Mouse (Mus musculus) adrenal gland, adult 2 months (tissue): ENCODE measurements around the gene Sdhd. TPM values are rescaled to one million over a fixed set of nuclear protein-coding genes. Genes with fewer than 3 reads are reported as not detected.
A peak's percentile ranks its signal among the peaks of the same experiment; 100 is the strongest.
"Not testable (repeated sequence)": the region's sequence is repeated elsewhere in the genome, so short reads cannot be mapped to it uniquely, and the experiment has no call there.

Experiments
- DNase-seq: peaks from one replicate; pipeline ENCODE4 v3.0.0; 2021
- long read RNA-seq: library from polyadenylated mRNA; stranded (forward); transcript quantifications from one replicate; pipeline ENCODE4 v2.0.0, GENCODE M21; 2021
- polyA plus RNA-seq: library from polyadenylated mRNA; depleted of rRNA; stranded (reverse); fragments of >200 nt; gene quantifications from 2 replicates; pipeline ENCODE4 v1.2.3, GENCODE M21; 2012; rRNA removed
- total RNA-seq, 2 experiments: library from RNA; stranded (reverse); gene quantifications; 2 replicates each; pipeline ENCODE4 v1.2.3; 2021

The Sdhd gene
- total RNA-seq (100 to 1,000 TPM; 249 to 334 TPM), polyA plus RNA-seq (248 and 267 TPM in 2 replicates)
- long read RNA-seq, transcript Sdhd-201 (4 exons, 1,231 nt) = major isoform, 272 of 293 reads
- long read RNA-seq, partial matches to known transcripts = 19 of 293 reads
- long read RNA-seq, other reads (novel, unspliced or antisense) = 2 of 293 reads

DNA sequence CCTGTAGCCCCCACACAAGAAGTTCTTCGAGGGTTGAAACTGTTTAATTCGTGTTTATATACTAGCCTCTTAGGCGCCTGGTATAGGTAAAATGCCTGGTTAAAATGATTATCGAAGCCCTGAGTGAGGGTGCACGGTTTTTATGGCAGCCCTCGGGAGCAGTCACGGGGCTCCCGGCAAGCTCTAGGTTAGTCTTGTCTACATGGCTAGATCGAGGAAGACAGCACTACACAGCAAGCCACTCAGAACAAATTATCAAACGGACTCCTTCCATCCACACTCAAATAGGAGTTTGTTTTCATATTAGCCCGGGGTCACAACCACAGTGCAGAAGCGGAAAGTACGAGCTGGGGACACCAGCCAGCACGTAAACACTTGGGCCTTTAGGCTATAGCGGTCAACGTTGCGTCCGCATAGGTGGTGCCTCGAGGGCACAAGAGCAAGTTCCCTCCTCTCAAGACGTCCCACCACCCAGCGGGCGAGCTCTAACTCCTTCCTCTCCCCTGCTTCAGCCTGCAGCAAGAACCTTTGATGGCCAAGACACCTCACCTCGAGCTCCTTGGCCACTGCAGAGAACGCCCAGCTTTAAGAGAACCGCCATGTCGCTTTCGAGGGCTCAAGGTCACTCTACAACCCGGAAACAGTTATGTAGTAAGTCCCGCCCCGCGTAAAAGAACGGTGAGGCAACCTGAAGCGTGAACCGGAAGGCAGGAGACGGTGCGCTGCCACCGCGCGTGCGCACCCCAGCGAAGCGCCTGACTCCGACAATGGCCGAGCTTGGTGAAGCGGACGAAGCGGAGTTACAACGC is at the start of gene Sdhd, which contains the start of gene Timm8b:
Gene Sdhd (minus strand): TSS at position 624 of the 809 bp plus-strand sequence.
Gene Timm8b (plus strand): TSS at position 722 of the 809 bp plus-strand sequence.
- DNase-seq = peak; percentile 95

DNA sequence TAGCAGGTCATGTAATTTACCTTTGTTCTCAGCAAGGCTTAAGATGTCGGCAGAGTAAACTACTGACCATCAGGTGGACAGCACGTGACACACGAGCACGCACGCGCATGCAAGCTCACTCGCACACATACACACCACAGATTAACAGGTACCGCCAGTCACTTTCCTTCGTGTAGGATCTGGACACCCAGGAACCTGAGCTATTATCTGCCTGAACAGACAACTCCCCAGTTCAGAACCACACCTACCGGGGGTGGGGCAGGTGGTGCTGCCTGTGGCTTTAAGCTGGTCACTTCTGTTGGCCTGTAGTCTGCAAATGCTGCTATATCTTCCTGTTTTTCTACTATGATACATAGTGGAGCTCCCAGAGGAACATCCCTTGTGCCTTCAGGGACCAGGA is 46.9 kb upstream of the Sdhd start:
- no peak for DNase-seq

DNA sequence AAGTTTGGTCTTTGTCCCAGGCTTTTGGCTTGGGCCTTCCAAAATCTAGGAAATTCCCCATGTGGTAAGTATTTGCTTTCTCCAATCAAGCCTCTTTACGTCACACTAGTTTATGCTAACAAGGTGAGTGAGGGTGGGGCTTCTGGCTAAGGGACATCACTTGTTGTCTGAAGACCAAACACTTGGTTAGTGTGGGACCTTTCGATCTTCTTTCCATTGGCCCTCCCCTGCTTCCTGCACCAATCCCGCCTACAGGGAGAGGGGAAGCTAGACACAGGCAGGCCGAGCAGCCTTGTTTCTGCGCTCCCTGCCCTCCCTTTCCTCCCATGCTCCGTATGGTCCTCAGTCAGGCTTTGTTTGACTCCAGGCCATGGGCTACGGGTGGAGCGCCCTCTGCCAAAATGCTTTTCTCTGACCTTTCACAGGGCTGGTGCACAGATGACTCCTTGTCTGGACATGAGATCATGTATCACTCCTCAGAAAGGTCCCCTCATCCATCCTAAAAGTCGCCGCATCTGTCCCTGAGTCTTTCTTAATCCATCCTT is 43.3 kb upstream of the Sdhd start:
- no peak for DNase-seq

DNA sequence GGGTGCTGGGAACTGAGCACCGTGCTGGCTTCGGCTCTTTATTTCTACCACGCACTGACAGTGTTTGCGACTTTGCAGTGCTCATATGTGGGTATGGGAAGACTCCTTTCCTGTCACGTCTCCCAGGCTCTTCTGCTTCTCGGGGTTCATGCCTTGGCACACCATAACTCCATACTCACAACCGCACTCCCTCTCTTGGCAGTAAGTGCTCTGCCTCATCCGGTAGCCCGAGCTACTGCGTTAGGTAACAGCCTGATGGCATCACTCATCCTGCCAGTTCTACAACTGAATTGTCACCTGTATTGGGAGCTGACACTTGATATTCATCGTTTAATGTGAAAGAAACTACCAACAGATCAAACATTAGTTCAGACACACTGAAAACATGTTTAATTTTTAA is 30.7 kb upstream of the Sdhd start:
- no peak for DNase-seq

DNA sequence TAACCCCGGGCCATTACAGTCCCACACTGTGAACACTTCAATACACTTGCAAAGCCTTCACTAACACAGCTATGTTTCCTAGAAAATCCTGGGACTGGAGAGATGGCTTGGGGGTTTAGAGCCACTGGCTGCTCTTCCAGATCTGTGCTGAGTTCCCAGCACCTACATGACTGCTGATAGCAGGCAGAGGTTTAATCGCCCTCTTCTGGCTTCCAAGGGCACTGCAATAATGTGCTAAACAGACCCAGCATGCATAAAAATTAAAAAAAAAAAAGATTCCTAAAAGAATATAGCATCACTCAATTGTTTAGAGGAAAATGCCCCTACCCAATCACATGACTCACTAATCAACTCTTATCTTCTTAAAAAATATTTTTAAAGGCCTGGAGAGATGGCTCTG is 29.4 kb upstream of the Sdhd start:
- DNase-seq = no peak

DNA sequence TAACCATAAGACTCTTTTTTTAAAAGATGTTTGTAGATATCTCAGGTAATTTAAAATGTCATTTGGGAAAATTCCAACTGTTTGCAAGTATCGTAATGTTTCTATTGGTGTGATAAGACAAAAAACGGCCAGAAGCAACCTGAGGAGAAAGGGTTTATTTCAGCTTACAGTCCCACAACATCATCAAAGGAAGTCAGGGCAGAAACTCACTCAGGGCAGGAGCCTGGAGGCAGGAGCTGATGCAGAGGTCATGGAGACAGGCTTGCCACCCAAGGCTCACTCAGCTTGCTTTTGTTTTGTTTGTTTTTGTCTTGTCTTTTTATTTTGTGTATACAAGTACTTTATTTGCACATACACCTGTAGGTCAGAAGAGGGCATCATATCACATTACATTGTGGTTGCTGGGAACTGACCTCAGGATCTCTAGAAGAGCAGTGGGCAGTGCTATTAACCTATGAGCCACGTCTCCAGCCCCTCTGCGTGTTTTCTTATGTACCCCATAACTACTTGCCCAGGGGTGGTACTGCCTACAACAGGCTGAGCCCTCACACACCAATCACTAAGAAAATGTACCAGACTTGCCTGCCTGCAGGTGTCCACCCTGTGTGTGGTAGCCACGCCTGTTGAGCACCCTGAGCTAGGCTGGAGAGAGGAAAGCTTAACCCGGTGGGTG is 28.5 kb upstream of the Sdhd start:
- no peak for DNase-seq

DNA sequence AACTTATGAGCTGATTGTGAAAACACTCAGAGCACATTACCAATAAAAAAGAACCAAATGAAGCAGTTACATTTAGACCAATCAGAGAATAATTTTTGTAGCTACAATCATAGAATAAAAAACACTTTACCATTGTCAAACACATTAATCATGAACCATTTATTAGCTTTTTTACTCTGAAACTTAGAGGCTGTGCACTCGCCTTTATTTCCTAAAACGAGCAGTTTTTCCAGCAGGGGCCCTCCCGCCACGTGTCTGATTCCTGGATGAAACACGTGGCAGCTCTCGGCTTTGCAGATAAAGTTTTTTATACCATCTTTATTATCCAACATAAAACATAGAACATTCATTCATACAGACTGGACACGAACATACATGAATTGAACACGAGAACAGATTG is 27.3 kb upstream of the Sdhd start:
- not testable (repeated sequence) for DNase-seq

DNA sequence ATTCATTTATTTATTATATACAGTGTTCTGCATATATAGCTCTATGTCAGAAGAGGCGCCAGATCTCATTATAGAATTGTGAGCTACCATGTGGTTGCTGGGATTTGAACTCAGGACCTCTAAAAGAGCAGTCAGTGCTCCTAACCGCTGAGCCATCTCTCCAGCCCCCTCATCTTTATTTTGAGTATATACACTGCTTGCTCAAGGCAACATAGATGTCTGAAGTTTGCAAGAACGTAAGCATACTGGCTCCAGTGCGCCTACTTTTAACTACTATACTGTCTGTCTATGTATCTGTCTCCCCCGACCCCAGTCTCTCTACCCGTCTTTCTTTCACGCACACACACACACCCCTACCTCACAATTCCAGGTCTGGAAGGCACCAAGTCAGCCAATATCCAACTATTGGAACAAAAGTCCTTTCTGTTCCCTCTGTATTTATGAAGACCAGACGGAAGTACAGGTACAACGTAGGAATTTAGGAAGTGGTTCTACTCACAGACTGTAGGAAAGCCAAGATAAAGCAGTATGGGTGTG is 14.2 kb upstream of the Sdhd start:
- no peak for DNase-seq

DNA sequence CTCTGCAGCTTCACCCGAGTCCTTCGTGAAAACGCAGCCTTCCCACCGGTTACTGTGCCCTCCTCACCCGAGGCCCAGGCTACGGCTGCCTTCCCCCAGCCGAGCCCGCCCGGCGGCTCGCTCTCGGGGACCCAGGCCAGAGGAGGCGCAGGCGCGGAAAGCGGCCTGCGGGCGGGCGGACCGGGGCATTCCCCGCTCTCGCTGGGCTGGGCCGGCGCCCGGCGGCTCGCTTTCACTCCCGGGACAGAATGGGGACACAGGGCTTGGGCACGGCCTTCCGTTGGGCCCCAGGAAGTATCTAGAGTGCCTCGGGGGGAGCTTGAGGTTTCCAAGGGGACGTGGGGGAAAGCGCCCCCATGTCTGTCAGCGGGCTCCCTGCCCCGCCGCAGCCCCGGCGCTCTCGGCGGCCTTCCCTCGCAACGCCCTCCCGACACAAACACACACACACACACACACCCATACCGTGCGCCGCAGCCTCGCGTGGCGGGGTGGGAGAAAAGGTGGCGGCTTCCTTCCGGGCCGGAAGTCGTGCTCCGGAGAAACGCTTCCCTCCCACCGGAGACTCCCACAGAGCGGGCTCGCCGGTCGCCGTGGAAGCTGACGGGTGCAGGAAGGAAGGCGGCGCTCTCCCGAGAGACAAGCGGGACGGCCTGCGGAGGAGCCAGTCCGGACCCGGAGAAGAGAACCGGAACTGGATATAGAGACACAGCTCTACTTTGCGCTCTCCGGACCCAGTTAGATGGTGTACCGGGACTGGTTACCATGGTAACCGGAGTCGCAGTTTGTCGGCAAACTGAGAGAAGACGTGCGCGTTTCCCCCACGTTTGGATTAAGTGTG is 13.4 kb upstream of the Sdhd start, which contains the start of the genes Pih1d2 and Nkapd1:
Gene Pih1d2 (plus strand): TSS at position 556 of the 838 bp plus-strand sequence.
Gene Nkapd1 (minus strand): TSS at position 699 of the 838 bp plus-strand sequence.
- DNase-seq = peak; percentile 94

DNA sequence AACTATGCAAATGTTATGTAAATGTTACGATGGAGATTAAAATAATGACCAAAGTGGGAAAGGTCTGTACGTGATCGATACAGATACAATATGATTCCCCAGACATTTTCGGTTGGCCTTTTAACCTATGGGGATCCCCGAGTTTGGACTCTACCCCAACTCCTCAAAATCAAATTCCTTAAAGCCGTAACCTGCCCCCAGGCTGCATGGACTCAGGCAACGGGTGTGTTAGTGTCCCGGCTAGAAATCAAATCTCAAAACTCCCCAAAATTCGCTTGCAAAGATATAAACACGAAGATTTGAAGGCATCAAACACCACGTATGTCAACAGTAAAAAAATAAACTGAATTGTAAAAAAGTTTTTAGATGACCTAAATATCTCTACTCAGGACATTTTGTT is 12.5 kb upstream of the Sdhd start:
- DNase-seq = no peak

DNA sequence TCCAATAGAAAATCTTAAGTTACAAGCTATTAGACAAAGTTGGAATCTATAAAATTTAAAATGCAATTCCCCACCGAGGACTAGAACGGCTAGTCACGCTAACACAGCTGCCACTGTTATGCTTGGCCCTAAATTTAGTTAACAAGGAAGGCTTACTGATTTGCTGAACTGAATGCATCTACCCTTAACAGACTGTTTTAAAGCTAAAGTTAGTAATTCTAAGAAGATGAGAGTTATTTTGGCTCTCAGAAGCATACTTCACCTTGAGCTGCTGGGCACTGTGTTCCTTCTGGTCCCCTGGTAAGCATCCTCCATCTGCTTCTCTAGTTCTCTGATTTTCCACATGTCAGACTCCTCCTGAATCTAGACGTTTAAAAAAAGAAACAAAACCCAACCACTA is 8.5 kb upstream of the Sdhd start:
- DNase-seq = no peak

DNA sequence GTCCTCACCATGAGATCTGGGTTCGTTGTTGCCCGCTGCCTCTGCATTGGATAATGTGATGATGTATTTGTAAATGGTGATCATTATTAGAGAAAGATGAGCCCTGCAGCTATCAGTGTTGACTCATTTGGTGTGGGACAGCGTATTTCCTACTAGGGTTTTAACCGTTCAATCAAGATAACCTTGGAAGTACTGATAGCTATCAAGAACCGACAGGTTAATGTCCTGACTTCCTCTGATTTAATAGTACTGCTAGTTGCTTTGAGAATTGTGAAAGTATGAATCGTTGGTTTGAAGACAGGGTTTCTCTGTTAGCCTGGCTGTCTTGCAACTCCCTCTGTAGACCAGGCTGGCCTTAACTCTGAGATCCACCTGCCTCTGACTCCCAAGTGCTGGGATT is 726 bp upstream of the Sdhd start:
- DNase-seq = no peak

DNA sequence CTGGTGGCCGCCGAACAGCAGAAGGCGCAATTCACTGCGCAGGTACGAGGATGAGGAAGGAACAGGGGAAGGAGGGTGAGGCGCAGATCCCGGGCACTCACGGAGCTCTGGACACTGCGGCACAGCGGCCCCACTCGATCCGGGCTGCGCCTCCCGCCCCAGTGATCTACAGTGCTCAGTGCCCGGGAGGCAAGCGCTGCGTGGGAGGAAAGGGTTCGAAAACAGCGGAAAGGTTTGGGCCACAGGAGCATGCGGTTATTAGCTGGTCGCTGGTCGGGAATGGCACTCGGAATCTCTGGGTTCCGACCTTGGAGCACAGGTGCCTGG is 349 bp upstream of the Sdhd start:
- DNase-seq = no peak

DNA sequence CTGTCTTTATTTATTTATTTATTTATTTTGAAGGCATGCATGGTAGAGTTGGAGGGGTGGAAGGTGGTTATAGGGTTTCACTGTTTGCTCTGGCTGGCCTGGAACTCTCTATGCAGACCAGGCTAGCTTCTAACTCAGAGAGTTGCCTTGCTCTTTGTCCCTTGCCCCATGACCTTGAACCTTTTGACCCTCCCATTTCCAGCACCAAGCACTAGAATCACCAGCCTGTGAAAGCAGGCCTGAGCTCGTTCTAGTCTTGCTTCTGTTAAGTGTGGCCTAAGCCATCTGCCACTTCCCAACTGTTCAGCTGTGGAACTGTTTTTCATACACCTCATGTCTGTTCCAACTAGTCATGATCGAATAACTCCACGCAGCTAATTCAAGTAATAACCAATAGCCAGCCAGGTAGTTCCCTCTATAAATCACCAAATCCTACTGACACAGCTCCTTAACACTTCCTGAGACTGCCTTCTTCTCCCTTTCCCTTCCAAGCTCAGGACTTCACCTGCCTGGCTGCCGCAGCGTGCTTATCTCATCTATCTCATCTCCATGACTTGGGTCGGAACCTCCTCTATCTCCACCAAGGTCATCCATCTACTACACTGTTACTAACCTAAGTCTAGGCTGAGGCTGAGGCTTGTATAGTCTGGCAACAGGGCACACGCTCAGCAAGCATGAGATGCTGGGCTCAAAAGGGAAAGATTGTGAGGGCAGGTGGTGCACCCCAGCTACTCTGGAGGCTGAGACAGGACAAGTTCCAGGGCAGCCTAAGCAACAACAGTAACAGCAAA is 1.4 kb downstream of the Sdhd start:
- DNase-seq = no peak

DNA sequence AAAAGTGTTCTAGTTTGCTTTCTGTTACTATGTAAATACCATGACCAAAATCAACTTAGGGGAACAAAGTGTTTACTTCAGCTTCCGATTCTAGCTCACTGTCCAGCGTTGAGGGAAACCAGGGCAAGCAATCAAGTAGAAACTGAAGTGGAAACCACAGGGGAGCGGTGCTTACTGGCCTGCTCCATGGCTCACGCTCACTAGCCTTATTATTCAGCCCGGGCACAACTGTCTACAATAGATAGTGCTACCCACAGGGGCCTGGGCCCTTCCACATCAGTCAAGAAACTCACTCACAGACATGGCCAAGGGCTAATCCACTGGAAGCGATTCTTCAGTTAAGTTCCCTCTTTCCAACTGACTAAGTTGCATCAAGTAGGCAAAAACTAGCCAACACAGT is 2.1 kb downstream of the Sdhd start:
- no peak for DNase-seq

DNA sequence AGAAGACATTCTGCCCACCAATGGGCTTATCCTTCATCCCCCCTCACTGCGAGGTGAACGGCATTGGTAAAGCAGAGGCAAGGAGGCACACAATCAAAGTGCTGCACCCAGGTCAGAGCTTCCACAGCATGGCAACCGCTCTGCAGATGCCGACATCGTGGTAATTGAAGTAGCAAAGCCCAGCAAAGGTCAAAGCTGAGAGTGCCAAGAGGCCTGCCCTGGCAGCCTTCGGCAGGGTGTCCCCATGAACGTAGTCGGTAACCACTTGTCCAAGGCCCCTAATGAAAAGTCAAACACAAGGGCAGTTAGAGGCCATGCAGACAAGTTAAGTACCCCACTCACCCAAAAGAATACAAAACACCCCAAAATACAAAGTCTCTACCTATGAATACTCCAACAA is 6.6 kb downstream of the Sdhd start:
- no peak for DNase-seq

DNA sequence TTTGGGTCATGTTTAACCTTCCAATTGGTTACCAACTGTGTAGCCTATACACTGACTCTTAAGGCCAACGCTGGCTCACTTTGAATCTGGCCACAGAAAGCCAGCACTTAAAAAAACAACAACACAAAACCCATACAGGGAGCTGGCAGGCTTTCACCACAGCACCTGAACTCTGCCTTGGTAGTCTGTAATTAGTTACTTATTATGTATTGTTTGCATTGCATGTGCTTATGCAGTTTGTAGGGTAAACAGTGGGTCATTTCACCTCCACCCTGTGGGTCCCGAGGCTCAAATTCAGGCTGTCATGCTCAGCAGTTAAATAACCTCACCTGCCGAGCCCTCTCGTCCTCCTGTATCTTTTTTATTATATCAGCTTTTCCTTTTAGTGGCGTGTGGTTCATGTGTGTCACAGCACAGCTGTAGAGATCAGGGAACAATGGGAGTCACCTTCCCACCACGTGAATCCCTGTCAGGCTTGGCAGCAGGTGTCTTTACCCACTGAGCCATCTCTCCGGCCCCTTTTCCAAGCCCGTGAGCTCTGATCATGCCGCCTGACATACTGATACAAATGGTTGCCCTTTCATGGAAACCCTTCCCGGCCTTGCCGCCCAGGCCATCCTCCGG is 8.7 kb downstream of the Sdhd start:
- no peak for DNase-seq

DNA sequence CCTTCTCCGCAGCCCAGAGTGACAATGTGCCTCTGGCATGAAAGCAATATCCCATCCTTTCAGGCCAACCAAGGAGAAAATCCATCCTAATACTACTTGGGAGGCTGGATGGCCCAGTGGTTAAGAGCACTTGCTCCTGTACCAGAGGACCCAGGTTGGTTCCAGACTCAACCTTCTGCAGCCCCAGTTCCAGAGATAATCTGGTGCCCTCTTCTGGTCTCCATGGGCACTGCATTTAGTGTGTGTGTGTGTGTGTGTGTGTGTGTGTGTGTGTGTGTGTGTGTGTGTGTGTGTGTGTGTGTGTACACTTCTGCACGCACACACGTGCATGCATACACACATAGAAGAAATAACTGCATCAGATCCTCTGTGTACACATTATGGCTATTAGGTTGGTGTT is 10.1 kb downstream of the Sdhd start:
- no peak for DNase-seq

DNA sequence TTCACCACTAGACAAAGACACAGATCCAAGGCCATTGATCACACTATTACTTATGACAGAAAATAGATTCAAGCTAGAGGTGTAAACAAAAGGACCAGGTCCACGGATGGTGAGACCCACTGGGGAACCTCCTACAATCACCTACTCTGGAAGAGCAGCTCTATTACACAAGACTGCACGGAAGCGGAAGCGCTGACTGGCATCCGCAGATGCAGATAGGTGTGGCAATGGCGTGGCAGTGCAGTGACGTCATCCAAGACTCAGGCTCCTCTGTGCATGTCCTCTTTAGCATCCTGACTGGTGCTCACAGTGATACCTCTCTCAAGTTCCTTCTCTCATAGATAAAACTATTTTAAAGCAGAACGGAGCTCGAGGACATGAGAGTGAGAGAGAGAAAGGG is 10.7 kb downstream of the Sdhd start:
- DNase-seq = no peak

DNA sequence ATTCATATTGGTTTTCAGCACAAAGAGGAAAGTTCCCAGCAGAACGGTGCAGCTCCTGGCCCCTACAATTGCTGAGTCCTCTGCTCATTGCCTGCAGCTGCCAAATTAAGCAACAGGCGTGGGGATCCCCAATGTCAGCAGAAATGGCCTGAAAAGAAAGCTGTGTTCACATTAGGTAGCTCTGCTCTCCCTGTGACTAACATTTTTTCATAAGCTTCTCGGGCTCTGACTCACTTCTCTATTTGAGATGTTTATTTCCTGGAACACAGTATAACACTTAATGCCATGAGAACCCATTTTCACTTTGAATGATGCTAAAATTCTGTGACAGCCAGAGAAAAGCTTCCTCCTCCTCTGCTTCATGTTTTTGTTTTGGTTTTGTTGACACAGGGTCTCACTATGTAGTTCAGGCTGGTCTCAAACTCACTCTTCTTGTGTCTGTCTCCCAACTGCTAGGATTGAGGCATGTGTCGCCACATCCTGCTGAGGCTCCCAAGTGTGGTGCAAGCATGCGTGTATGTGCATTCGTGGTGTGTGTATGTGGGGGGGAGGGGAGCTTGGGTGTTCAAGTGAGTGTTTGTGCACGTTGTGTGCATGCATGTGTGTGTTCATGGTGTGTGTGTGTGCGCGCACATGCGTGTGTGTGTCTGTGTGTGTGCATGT is 12.6 kb downstream of the Sdhd start:
- peak; percentile 48 for DNase-seq
